Comparison of ENCODE assay signal across 8 mouse cellular contexts in the genomic region with DNA sequence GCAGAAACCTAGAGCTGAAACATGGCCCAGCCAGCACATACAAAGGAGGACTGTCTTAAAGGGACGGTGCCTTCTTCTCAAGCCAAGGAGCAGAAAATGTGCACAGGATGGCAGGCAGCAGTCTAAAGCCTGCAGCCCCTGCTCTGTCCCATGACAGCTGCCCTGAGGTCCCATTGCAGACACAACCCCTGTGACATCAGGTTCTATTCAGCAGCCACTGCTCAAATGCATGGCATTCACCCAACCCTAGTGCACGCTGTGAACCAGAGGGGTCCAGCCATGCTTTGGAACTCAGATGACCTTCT. TPM values are rescaled to one million over a fixed set of nuclear protein-coding genes. Genes with fewer than 3 reads are reported as not detected.
A peak's percentile ranks its signal among the peaks of the same experiment; 100 is the strongest.
DNase-seq lines count a peak whose midpoint lies in the region; ATAC-seq and TF ChIP-seq lines count a peak whose summit lies in the region.

No protein-coding gene starts in this region.

- no peak for TF ChIP-seq EP300 in heart, adult 2 months (IDR thresholded peaks at IDR 0.05; ENCODE audit: insufficient read depth, low read depth, low read length)

- no peak for DNase-seq in heart, adult 2 months
- DNase-seq in heart, adult 18-20 months: no peak
- DNase-seq in neural tube, embryonic 11.5 days (ENCODE audit: low spot score): peak; percentile 24
- no peak for DNase-seq in neural tube, embryonic 10.5 days (ENCODE audit: extremely low spot score, low spot score)
- DNase-seq in limb, embryonic 11.5 days (ENCODE audit: low spot score): no peak
- no peak for DNase-seq in adrenal gland, postnatal 36 days

- no peaks in the 10 kb centered on the region for H3K27me3 ChIP-seq in heart, adult 2 months (ENCODE audit: control insufficient read depth, insufficient read depth, low read length)
- no peaks in the 10 kb centered on the region for H3K27me3 ChIP-seq in neural tube, embryonic 11.5 days (ENCODE audit: control insufficient read depth, insufficient read depth, low read length)
- H3K27me3 ChIP-seq in limb, embryonic 11.5 days (ENCODE audit: control insufficient read depth, insufficient read depth, low read length): no peaks in the 10 kb centered on the region

- intact Hi-C loops in heart, adult 2 months (cut with DNase I): no loop called here

- peak overlapping the region; percentile 15 for H3K4me2 ChIP-seq in neural tube, embryonic 11.5 days (ENCODE audit: low read depth)
- H3K4me2 ChIP-seq in limb, embryonic 11.5 days (ENCODE audit: low read depth, severe bottlenecking): peak overlapping the region; percentile 22

- no peak for ATAC-seq in neural tube, embryonic 11.5 days (ENCODE audit: insufficient read depth, low FRiP score, low TSS enrichment)
- ATAC-seq in limb, embryonic 11.5 days (ENCODE audit: insufficient number of reproducible peaks, low FRiP score, low TSS enrichment, low read depth): peak; percentile 22; the same call in 1 of the 2 replicates
- ATAC-seq in granulocyte monocyte progenitor cell, adult 5-6 weeks (replicated peaks; ENCODE audit: poor library complexity, severe bottlenecking): no peak
- no peak for ATAC-seq in activated CD4-positive, CD25-positive, alpha-beta regulatory T cell, adult 4 months

- H3K79me2 ChIP-seq in heart, adult 2 months (replicated peaks; ENCODE audit: control insufficient read depth, insufficient read depth, low read length): peaks cover 12% of the 10 kb centered on the region

- WGBS in heart, adult 2 months: 15% methylated on average over 2 of the region's 2 CpGs
- WGBS in neural tube, embryonic 11.5 days: 40% methylated on average over 2 of the region's 2 CpGs
- 48% methylated on average over 2 of the region's 2 CpGs for WGBS in limb, embryonic 11.5 days

- no peaks in the 10 kb centered on the region for H3K9me3 ChIP-seq in neural tube, embryonic 11.5 days (ENCODE audit: control insufficient read depth, low read length)
- H3K9me3 ChIP-seq in limb, embryonic 11.5 days (ENCODE audit: control insufficient read depth, low read length): no peaks in the 10 kb centered on the region

- H3K4me3 ChIP-seq in heart, adult 2 months: no peak overlapping the region
- no peak overlapping the region for H3K4me3 ChIP-seq in neural tube, embryonic 11.5 days (ENCODE audit: low read depth, low read length)
- no peak overlapping the region for H3K4me3 ChIP-seq in limb, embryonic 11.5 days (ENCODE audit: low read depth, low read length)

- TF ChIP-seq CTCF in heart, adult 2 months (IDR thresholded peaks at IDR 0.05): no peak

- H3K27ac ChIP-seq in heart, adult 2 months: peak overlapping the region; percentile 71
- peak overlapping the region; percentile 28 for H3K27ac ChIP-seq in neural tube, embryonic 11.5 days (ENCODE audit: low read depth, low read length)
- peak overlapping the region; percentile 71 for H3K27ac ChIP-seq in limb, embryonic 11.5 days (replicated peaks; ENCODE audit: low read depth, low read length)

- peaks cover 64% of the 10 kb centered on the region for H3K4me1 ChIP-seq in heart, adult 2 months (ENCODE audit: control insufficient read depth, insufficient read depth, low read length)
- H3K4me1 ChIP-seq in neural tube, embryonic 11.5 days (ENCODE audit: control insufficient read depth, insufficient read depth, low read length): peaks cover 55% of the 10 kb centered on the region
- peaks cover 60% of the 10 kb centered on the region for H3K4me1 ChIP-seq in limb, embryonic 11.5 days (ENCODE audit: control insufficient read depth, insufficient read depth, low read length)

- TF ChIP-seq POLR2A in heart, adult 2 months (IDR thresholded peaks at IDR 0.05; ENCODE audit: insufficient read depth, low read depth, low read length): no peak

- H3K9ac ChIP-seq in heart, adult 2 months (ENCODE audit: low read depth, low read length): no peak overlapping the region
- peak overlapping the region; percentile 1 for H3K9ac ChIP-seq in neural tube, embryonic 11.5 days (ENCODE audit: low read length)
- H3K9ac ChIP-seq in limb, embryonic 11.5 days (ENCODE audit: low read length): 0 out of 2 replicates have a peak overlapping the region, but pooled peaks have one; percentile 27

- peaks cover 36% of the 10 kb centered on the region for H3K36me3 ChIP-seq in heart, adult 2 months (ENCODE audit: control insufficient read depth, insufficient read depth, low read length)
- H3K36me3 ChIP-seq in neural tube, embryonic 11.5 days (ENCODE audit: control insufficient read depth, insufficient read depth, low read length): no peaks in the 10 kb centered on the region
- no peaks in the 10 kb centered on the region for H3K36me3 ChIP-seq in limb, embryonic 11.5 days (ENCODE audit: control insufficient read depth, insufficient read depth, low read length)

RNA-seq across cellular contexts. Expression of gene Cyth1, which starts 50.1 kb away (rescaled TPM):
- total RNA-seq in heart, adult 2 months (2021): 10 to 100 TPM; 54.1 to 56.0 TPM
- polyA plus RNA-seq in heart, adult 2 months (2012; rRNA removed): 30.7 and 39.6 TPM in 2 replicates
- total RNA-seq in heart, adult 18-20 months (2021): 10 to 100 TPM; 54.1 to 63.2 TPM
- 15.6 and 15.8 TPM in 2 replicates for polyA plus RNA-seq in neural tube, embryonic 11.5 days (2014; fragmentation: Nextera tagmentation; extraction: Ambion mirVana)
- 13.3 and 16.2 TPM in 2 replicates for polyA plus RNA-seq in limb, embryonic 11.5 days (2014; fragmentation: Nextera tagmentation; extraction: Ambion mirVana)
- total RNA-seq in granulocyte monocyte progenitor cell, adult 5-6 weeks (2014; fragmentation: Nextera tagmentation): 24.9 and 27.7 TPM in 2 replicates
- 38.6 and 43.6 TPM in 2 replicates for total RNA-seq in granulocyte monocyte progenitor cell, adult 5-6 weeks (2017)
- 10 to 100 TPM; 28.6 to 35.8 TPM for total RNA-seq in adrenal gland, postnatal 36 days (2021)
- polyA plus RNA-seq in activated CD4-positive, CD25-positive, alpha-beta regulatory T cell, adult 4 months (2017; shearing (Covaris generic)): 10 to 100 TPM; 50.1 to 73.2 TPM
